Mouse (Mus musculus) frontal cortex, postnatal 14 days (tissue): ENCODE results near the gene Taf3.

Source experiments
- DNase-seq, 2 experiments: peaks; one replicate each; pipeline ENCODE4 v3.0.0; 2022; ENCODE audit warnings: low spot score in 2 of 2

The Taf3 gene

GRCm38 (mm10) chr2:9876621-9877325 lies 171.6 kb downstream of the Taf3 start:
- no peak for DNase-seq

- DNase-seq, result no peak
Measured at GRCm38 (mm10) chr2:9875676-9876357, 172.6 kb downstream of the Taf3 start.

DNA sequence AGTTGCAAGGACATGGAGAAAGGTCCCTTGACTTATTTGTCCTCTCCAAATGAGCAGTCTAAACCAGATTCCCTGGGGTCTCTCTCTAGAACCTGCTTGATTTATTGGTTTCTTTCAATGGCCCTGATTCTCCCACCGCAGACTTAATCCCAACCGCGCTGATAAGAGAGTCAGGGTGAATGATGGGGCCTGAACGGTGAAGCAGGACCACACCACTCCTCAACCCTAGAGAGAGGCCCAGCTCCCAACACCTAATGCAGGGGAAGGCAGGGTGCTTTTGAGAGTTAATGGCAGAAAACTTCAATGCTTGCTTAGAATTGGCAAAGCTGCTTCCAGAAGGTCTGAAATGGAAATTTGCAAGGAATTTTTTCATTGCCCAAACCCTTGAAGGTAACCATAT lies 173.2 kb downstream of the Taf3 start:
- no peak for DNase-seq

- no peak for DNase-seq
Measured at GRCm38 (mm10) chr2:9874467-9875219, 173.8 kb downstream of the Taf3 start.

DNA sequence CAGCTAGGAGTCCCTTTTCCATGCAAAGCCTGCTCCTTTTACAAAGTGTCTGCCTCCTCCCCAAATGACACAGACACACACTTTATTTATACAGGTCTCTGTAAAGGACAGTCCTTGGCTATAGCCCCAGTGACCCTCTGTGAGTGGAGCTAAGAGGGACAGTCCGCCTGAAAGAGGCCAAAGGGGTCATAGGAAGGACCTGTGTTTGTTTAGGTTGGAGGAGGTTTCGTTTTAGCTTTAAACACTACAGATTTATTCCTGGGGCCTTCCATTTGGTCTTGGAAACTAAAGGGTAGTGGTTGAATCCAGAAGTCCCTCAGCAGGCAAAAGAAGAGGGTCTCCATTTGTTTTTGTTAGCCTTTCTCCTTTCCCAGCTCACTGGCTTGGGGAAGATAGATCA lies 174.6 kb downstream of the Taf3 start:
- no peak for DNase-seq

GRCm38 (mm10) chr2:9872682-9873081 lies 175.7 kb downstream of the Taf3 start:
- no peak for DNase-seq

- no peak for DNase-seq
Measured at GRCm38 (mm10) chr2:9871798-9872197, 176.6 kb downstream of the Taf3 start.

- no peak for DNase-seq
Measured at GRCm38 (mm10) chr2:9871141-9871716, 177.2 kb downstream of the Taf3 start.

DNA sequence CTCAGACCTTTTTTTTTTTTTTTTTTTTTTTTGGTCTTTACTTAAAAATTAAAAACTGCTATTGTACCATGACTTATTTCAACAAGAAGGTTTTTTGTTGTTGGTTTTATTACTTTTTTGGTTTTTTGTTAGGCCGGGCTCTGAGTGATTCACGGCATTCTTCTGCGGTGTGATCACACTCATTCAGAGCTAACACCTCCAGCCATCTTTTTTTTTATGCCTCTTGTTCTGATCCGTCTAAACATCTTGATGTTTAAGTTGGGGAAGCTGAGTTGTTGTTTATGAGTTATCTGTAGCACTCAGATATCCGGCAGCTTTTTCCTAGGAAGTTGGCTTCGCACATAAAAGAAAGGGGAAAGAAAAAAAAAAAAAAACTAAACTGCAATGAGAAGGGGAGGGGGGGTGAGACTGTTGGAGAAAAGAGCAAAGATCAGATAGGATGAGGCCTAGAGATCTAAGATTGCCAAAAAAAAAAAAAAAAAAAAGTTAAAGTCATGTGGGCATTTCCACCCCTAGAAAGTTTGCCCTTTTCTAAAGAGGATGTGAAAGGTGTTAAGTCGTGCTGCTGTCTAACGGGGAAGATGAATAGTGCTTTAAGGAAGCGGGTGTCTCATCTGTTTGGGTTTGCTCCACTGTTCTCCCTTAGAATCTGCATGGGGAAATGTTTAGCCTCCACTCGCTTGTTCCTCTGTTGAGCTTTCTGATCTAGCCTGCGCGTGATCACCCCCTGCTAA lies 181.1 kb downstream of the Taf3 start:
- no peak for DNase-seq
